Mouse (Mus musculus) megakaryocyte, embryonic 14.5 days (primary cell): Measurements from ENCODE around the gene Bscl2.
"Not testable (repeated sequence)": the region's sequence is repeated elsewhere in the genome, so short reads cannot be mapped to it uniquely, and the experiment has no call there.

Experiments used
- FLI1 ChIP-seq: IDR thresholded peaks from 2 replicates; pipeline ENCODE4 v1.6.1; 2012; ENCODE audit warnings: low read length, inconsistent platforms, mixed read lengths
- GATA1 ChIP-seq: IDR thresholded peaks from 3 replicates; pipeline ENCODE4 v1.6.1; 2012; ENCODE audit warnings: mixed read lengths, low read length, inconsistent platforms, borderline replicate concordance

DNA sequence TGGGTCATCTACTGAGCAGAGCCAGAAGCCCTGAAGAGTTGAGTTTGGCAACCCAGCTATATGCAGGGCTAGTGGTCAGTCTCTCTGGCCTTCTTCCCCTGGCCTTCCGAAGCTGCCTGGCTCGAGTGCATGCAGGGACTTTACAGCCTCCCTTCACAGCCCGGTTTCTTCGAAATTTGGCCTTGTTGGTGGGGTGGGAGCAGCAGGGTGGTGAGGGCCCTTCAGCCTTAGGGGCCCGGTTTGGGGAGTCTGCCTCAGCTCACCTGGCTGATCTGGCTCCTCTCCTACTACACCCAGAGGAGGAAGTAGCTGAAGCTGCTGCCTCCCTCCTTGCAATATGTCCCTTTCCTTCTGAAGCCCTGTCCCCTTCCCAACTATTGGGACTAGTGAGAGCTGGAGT, 59.0 kb downstream of the Bscl2 start:
- TF ChIP-seq GATA1, FLI1: not testable (repeated sequence)
